In genomic region chr10:6013743-6014142, GRCm38 (mm10) we compare ENCODE assay signal across 19 mouse cellular contexts.
DNase-seq lines count a peak whose midpoint lies in the region.
"Had no signal": no experiment of that assay in that cellular context is flagged by ENCODE, and none has a peak within 500 bp of the region (broad histone marks: within the 10 kb centered on the region; RNA-seq: fewer than 3 reads in every experiment).

No protein-coding gene starts in this region.

- intact Hi-C loops in heart, postnatal 36 days (cut with DNase I) = no loop called here

- peak; percentile 10 for DNase-seq in gastrocnemius, adult 18-20 months (ENCODE audit: low spot score)
- DNase-seq in gastrocnemius, postnatal 4 days (ENCODE audit: low spot score in 2 of 2) = no peak
- DNase-seq in heart, adult 9 months (ENCODE audit: low spot score in 2 of 2) = peak; percentile 32 to 51
- DNase-seq in heart, postnatal 36 days = no peak
- peak; percentile 25 for DNase-seq in kidney, adult 9 months
- no peak for DNase-seq in kidney, postnatal 25 days
- DNase-seq in skeletal muscle tissue, adult 2 months (ENCODE audit: low read depth, low spot score) = peak; percentile 13
- DNase-seq in ovary, postnatal 14 days (ENCODE audit: low spot score) = no peak
- DNase-seq: adrenal gland, adult 8-10 months; cerebellum, adult 2 months; cerebellum, postnatal 14 days; gastrocnemius, postnatal 10 days; layer of hippocampus, adult 9-11 months; liver; lung, embryonic 14.5 days; lung, postnatal 14 days; right cerebral cortex, adult 18-20 months; thymus, adult 2 months; thymus, postnatal 36 days had no signal

Comparison
In these comparisons a context has a peak if more than half of its experiments do, and no peak if none do; other contexts are left out.
1. DNase-seq: peak in gastrocnemius, adult 18-20 months (single experiment), heart, adult 9 months (2 of 2), kidney, adult 9 months (single experiment) and skeletal muscle tissue, adult 2 months (single experiment); none in gastrocnemius, postnatal 4 days (0 of 2), heart, postnatal 36 days (0 of 2), kidney, postnatal 25 days (0 of 2) and ovary, postnatal 14 days (single experiment).